Mouse (Mus musculus) mammary gland, adult 2 months (tissue): ENCODE measurements around the gene Wfdc3. TPM values are rescaled to one million over a fixed set of nuclear protein-coding genes. Genes with fewer than 3 reads are reported as not detected.

ENCODE experiments used
- polyA plus RNA-seq: library from polyadenylated mRNA; depleted of rRNA; stranded (reverse); fragments of >200 nt; gene quantifications from 2 replicates; pipeline ENCODE4 v1.2.3, GENCODE M21; 2012; ENCODE audit warnings: low replicate concordance; rRNA removed

Gene Wfdc3
- polyA plus RNA-seq: 0.87 and 2.8 TPM in 2 replicates

DNA sequence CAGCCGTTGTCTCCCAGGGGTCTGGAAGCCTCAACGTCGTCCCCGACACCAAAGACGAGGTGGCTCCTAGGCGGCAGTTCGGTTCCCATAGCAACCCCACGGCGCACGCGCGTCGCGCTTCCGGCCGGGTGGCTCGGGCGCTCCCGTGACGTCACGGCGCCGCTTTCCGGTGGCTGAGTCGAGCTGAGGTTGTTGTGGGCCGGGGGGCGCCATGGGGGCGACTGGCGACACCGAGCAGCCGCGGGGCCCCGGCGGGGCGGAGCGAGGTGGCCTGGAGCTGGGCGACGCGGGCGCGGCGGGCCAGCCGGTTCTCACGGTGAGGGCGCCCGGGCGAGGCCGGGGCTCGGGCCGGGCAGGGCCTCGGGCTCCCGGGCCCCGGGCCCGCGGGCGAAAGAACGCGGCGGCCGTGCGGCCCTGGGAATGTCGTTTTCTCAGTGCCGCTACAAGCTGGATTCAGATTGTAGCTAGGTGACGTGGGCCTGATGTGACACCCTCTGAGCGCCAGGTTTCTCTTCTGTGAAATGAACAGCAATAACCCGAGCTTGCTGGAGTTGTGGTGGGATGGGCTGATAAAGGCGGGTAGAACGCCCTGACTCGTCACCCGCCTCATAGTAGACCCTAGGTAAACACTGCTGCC is at the start of gene Wfdc3, which contains the start of gene Dnttip1:
Wfdc3 (minus strand) TSS at position 89 of the 637 bp plus-strand sequence.
Dnttip1 (plus strand) TSS at position 141 of the 637 bp plus-strand sequence.

GRCm38 (mm10) chr2:164785481-164786387 is 40.0 kb upstream of the Wfdc3 start, which contains the start of gene Snx21:
TSS of gene Snx21 (plus strand) at chr2:164785823.

DNA sequence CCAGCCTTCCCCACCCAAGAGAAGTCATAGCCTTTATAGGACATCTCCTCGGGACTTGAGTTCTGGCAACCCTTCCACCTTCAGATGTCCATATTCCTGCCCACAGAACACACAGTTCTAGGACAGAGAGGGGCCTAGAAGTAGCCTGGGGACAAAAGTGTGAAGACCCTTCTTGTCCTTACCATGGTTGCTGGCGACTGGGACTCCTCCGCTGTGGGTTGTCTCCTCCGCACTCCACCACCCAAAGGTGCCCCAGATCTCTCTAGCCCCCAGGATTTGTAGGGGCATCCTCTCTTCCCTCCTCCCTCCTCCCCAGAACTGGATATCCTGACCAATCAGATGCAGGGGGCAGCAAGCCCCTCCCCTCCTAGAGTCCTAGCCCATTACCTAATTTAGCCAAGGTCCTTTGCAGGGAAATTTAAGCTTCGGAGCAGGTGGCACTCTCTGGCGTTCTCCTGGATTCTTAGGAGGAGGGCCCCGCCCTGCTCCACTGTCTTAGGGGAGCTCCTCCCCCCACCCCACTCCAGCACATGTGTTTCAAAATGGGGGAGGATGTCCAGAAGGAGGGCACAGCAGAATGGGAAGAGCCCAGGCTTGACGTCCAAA is 33.9 kb upstream of the Wfdc3 start, which contains the start of gene Tnnc2:
Tnnc2 (minus strand) TSS at position 487 of the 606 bp plus-strand sequence.

GRCm38 (mm10) chr2:164769258-164770037 is 23.7 kb upstream of the Wfdc3 start, which contains the start of gene Ube2c:
TSS of gene Ube2c (plus strand) at chr2:164769898.

GRCm38 (mm10) chr2:164715005-164715404 is 30.7 kb downstream of the Wfdc3 start, which contains the start of gene Spint5:
TSS of gene Spint5 (plus strand) at chr2:164715305.

DNA sequence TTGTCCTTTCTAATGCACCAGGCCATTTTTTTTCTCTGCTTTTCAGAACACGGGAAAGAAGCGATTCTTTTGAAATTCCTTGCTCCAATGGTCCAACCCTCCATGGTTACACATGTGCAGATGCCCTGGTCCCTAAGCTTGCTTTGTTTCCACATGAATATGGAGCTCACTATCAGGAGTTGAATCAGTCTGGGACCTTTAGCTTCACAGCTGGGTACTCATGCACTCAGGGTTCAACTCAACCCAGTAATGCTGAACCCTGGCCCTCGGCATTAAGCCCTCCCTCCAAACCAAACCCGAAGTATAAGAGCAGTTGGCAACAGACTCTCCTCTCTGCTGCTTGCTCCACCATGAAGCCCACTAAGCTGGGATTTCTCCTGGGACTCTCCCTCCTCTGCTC is 47.5 kb downstream of the Wfdc3 start, which contains the start of gene Spint4:
Spint4 (plus strand) TSS at position 301 of the 400 bp plus-strand sequence.

DNA sequence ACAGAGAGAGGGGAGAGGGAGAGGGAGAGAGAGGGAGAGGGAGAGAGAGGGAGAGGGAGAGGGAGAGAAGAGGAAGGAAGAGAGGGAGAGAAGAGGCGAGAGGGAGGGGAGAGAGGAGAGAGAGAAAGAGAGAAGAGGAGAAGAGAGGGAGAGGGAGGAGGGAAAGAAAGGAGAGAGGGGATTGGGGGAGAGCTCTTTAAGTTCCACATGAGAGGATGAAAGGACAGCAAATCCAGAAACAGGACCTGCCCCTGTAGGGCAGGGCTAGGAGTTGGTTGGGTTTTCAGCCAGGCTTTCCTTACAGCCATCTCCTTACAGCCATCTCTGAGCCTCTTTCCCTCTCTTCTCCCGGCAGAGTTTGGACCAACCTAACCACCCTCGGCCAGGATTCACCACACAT is 60.9 kb downstream of the Wfdc3 start, which contains the start of gene Wfdc13:
Wfdc13 (plus strand) TSS at position 301 of the 400 bp plus-strand sequence.

Other genes with a start within 250 kb of the Wfdc3 start
- 120 and 165 TPM in 2 replicates for gene Pigt, start 248.4 kb downstream of the Wfdc3 start, polyA plus RNA-seq
- gene Wfdc2, start 183.5 kb downstream of the Wfdc3 start, polyA plus RNA-seq: 202 and 262 TPM in 2 replicates
- not detected in 2 replicates for gene Spint3, start 172.5 kb downstream of the Wfdc3 start, polyA plus RNA-seq
- not detected in 2 replicates for gene Wfdc6a, start 160.5 kb downstream of the Wfdc3 start, polyA plus RNA-seq
- gene Eppin, start 152.3 kb downstream of the Wfdc3 start, polyA plus RNA-seq: not detected in 2 replicates
- not detected in 2 replicates for gene Wfdc6b, start 132.4 kb downstream of the Wfdc3 start, polyA plus RNA-seq
- gene Wfdc8, start 132.3 kb downstream of the Wfdc3 start, polyA plus RNA-seq: not detected in 2 replicates
- not detected in 2 replicates for gene Wfdc16, start 107.1 kb downstream of the Wfdc3 start, polyA plus RNA-seq
- gene Wfdc10, start 89.9 kb downstream of the Wfdc3 start, polyA plus RNA-seq: not detected in 2 replicates
- gene Wfdc9, start 89.3 kb downstream of the Wfdc3 start, polyA plus RNA-seq: not detected in 2 replicates
- gene Wfdc11, start 71.8 kb downstream of the Wfdc3 start, polyA plus RNA-seq: not detected in 2 replicates
- not detected in 2 replicates for gene Wfdc13, start 60.8 kb downstream of the Wfdc3 start, polyA plus RNA-seq
- not detected in 2 replicates for gene Spint4, start 47.4 kb downstream of the Wfdc3 start, polyA plus RNA-seq
- not detected in 2 replicates for gene Spint5, start 30.6 kb downstream of the Wfdc3 start, polyA plus RNA-seq
- 13.4 and 63.8 TPM in 2 replicates for gene Dnttip1, start 52 bp upstream of the Wfdc3 start, polyA plus RNA-seq
- 14.8 and 17.3 TPM in 2 replicates for gene Ube2c, start 24.0 kb upstream of the Wfdc3 start, polyA plus RNA-seq
- gene Tnnc2, start 34.0 kb upstream of the Wfdc3 start, polyA plus RNA-seq: 2.1 and 1,412 TPM in 2 replicates
- 32.9 and 57.5 TPM in 2 replicates for gene Snx21, start 39.9 kb upstream of the Wfdc3 start, polyA plus RNA-seq
- 36.3 and 58.2 TPM in 2 replicates for gene Acot8, start 59.0 kb upstream of the Wfdc3 start, polyA plus RNA-seq
- 2.7 and 4.5 TPM in 2 replicates for gene Zswim3, start 59.2 kb upstream of the Wfdc3 start, polyA plus RNA-seq
- 14.4 and 16.0 TPM in 2 replicates for gene Zswim1, start 76.8 kb upstream of the Wfdc3 start, polyA plus RNA-seq
- 0.22 TPM in 1 of 2 replicates, not detected in the other for gene Spata25, start 82.6 kb upstream of the Wfdc3 start, polyA plus RNA-seq
- gene Ctsa, start 86.9 kb upstream of the Wfdc3 start, polyA plus RNA-seq: 329 and 398 TPM in 2 replicates
- gene Neurl2, start 87.5 kb upstream of the Wfdc3 start, polyA plus RNA-seq: 11.2 and 17.7 TPM in 2 replicates
- 327 and 423 TPM in 2 replicates for gene Pltp, start 111.8 kb upstream of the Wfdc3 start, polyA plus RNA-seq
- 28.2 and 59.8 TPM in 2 replicates for gene Pcif1, start 133.4 kb upstream of the Wfdc3 start, polyA plus RNA-seq
- 33.2 and 49.0 TPM in 2 replicates for gene Zfp335, start 165.8 kb upstream of the Wfdc3 start, polyA plus RNA-seq
- gene Mmp9, start 194.8 kb upstream of the Wfdc3 start, polyA plus RNA-seq: 21.9 and 24.5 TPM in 2 replicates
- gene Slc12a5, start 214.9 kb upstream of the Wfdc3 start, polyA plus RNA-seq: 3.0 TPM in 2 replicates